Mouse (Mus musculus) thymus, adult 2 months (tissue): ENCODE results near the gene Sema3a. TPM values are rescaled to one million over a fixed set of nuclear protein-coding genes. Genes with fewer than 3 reads are reported as not detected.

ENCODE experiments used
- DNase-seq: peaks from one replicate; pipeline ENCODE4 v3.0.0; 2021
- H3K27ac ChIP-seq: fragments of 200-500 bp; 2 replicates; pipeline ENCODE4 v1.5.1; 2012; ENCODE audit warnings: low read length, control low read depth; ENCODE audit not compliant: control insufficient read depth, insufficient read depth
- H3K27me3 ChIP-seq: fragments of 200-500 bp; 2 replicates; pipeline ENCODE4 v1.6.1; 2012; ENCODE audit warnings: mild to moderate bottlenecking, low read length, moderate library complexity, mixed read lengths; ENCODE audit not compliant: control insufficient read depth, insufficient read depth
- H3K36me3 ChIP-seq: fragments of 200-500 bp; 2 replicates; pipeline ENCODE4 v1.6.1; 2012; ENCODE audit warnings: mild to moderate bottlenecking, low read length, moderate library complexity; ENCODE audit not compliant: control insufficient read depth, insufficient read depth
- H3K4me1 ChIP-seq: fragments of 200-500 bp; replicated peaks from 2 replicates; pipeline ENCODE4 v1.6.1; 2012; ENCODE audit warnings: low read length; ENCODE audit not compliant: control insufficient read depth, insufficient read depth
- H3K4me3 ChIP-seq: fragments of 200-500 bp; 2 replicates; pipeline ENCODE4 v1.5.1; 2012; ENCODE audit warnings: mild to moderate bottlenecking, low read length, control low read depth, moderate library complexity; ENCODE audit not compliant: control insufficient read depth, insufficient read depth
- CTCF ChIP-seq: fragments of 200-500 bp; IDR thresholded peaks from 2 replicates; pipeline ENCODE4 v1.5.1; 2012; ENCODE audit warnings: mild to moderate bottlenecking, control low read depth, low read length, moderate library complexity, borderline replicate concordance; ENCODE audit not compliant: control insufficient read depth, poor library complexity, insufficient read depth; ENCODE audit errors: extremely low read depth
- POLR2A ChIP-seq: fragments of 200-500 bp; IDR thresholded peaks from 2 replicates; pipeline ENCODE4 v1.6.1; 2012; ENCODE audit warnings: mild to moderate bottlenecking, low read length, control low read depth, moderate library complexity; ENCODE audit not compliant: control insufficient read depth, poor library complexity, insufficient read depth; ENCODE audit errors: extremely low read depth
- WGBS: fragments of 180-500 bp; shearing (Covaris S2); methylation state at CpG from one replicate; pipeline ENCODE4 v1.1.7; 2018; 5-methylcytosine and 5-hydroxymethylcytosine counted together
- polyA plus RNA-seq: library from polyadenylated mRNA; depleted of rRNA; stranded (reverse); fragments of >200 nt; gene quantifications from 2 replicates; pipeline ENCODE4 v1.2.3, GENCODE M21; 2012

Sema3a gene
- polyA plus RNA-seq, 1 experiment = 0.34 TPM

DNA sequence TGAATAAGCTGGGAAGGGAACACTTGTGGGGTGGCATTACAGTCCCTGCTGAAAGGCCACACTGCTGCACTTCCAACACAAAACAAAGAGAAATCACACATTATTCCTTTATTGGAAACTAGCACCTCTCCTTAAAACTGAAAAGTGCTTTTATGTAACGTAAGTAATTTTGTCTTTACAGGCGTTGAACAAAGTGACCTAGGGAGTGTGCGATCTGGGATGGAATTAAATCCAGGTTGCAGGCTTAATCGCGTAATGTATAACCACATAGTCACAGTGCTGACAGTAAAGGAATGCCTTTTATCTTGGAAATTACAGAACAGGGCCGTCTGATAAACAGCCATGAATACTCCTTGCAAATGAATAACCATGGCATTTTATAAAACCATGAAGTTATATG is 74.5 kb downstream of the Sema3a start:
- Histone ChIP-seq H3K4me3 (no peak overlapping the region), H3K27me3 (no peaks in the 10 kb centered on the region), H3K27ac (no peak overlapping the region), H3K36me3 (no peaks in the 10 kb centered on the region), H3K4me1 (no peaks in the 10 kb centered on the region)
- WGBS = 94% methylated on average over 6 of the region's 6 CpGs
- TF ChIP-seq CTCF (no peak), POLR2A (no peak)
- DNase-seq = no peak

DNA sequence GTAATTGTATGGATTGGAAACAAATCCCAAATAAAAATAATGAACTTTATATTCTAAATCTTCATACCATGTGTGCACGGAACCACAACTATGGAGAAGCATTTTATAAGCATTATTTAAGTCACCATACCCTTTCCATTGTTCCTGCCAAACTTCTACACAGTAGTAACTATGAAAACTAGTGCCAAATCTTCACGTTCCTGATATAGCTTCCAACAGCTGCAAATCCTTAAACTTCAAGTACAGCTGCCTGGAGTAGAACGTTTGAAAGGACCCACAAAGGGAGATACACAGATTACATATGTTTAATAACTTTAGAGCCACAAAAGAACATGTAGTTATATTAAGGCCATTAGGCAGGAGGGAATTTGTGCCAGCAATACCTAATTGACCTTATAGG is 130.1 kb downstream of the Sema3a start:
- Histone ChIP-seq H3K4me1 (no peaks in the 10 kb centered on the region), H3K27ac (no peak overlapping the region), H3K27me3 (no peaks in the 10 kb centered on the region), H3K4me3 (no peak overlapping the region), H3K36me3 (no peaks in the 10 kb centered on the region)
- WGBS = 76% methylated on average over 3 of the region's 3 CpGs
- TF ChIP-seq CTCF (no peak), POLR2A (no peak)
- no peak for DNase-seq

DNA sequence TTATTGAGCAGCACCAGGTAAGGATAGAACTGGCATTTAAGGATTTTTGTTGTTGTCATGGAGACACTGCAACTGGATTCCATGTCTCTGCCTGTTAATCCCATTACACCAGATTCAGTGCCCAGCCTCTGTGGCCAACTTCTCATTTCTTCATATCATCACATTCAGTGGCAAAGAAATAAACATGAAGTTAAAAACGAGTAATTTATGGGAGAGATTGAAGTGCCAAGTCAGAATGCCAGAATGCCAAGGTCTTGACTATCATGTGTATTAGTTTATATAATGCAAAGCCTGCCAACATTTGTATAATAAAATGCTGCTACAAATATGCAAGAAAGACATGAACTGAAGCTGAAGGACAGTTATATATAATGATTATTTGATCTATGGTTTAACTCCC is 131.1 kb downstream of the Sema3a start:
- Histone ChIP-seq H3K27ac (no peak overlapping the region), H3K4me1 (no peaks in the 10 kb centered on the region), H3K36me3 (no peaks in the 10 kb centered on the region), H3K27me3 (no peaks in the 10 kb centered on the region), H3K4me3 (no peak overlapping the region)
- DNase-seq = no peak
- TF ChIP-seq POLR2A (no peak), CTCF (no peak)
- WGBS = 72% methylated on average over 1 of the region's 1 CpGs

DNA sequence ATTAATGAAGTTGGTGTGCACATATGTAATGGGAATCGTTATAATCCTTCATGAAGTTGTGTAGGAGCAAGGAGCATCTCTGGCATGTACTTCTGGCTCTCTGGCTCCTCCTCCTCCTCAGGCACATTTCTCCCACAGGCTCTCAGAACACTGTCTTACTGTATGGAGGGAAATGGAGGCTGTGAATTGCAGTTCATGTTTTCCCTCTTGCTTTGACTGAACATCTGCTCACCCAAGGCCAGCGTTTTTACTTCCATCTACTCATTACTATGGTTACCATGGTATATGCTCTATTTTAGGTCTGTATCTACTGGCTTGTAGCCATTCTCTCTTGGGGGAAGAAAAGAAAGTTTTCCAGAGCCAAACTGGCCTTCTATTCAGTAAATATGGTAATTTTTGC is 137.9 kb downstream of the Sema3a start:
- Histone ChIP-seq H3K27me3 (no peaks in the 10 kb centered on the region), H3K27ac (no peak overlapping the region), H3K4me3 (no peak overlapping the region), H3K4me1 (no peaks in the 10 kb centered on the region), H3K36me3 (no peaks in the 10 kb centered on the region)
- no peak for TF ChIP-seq POLR2A
- TF ChIP-seq CTCF = no peak
- no peak for DNase-seq
- WGBS = 84% methylated on average over 2 of the region's 2 CpGs

DNA sequence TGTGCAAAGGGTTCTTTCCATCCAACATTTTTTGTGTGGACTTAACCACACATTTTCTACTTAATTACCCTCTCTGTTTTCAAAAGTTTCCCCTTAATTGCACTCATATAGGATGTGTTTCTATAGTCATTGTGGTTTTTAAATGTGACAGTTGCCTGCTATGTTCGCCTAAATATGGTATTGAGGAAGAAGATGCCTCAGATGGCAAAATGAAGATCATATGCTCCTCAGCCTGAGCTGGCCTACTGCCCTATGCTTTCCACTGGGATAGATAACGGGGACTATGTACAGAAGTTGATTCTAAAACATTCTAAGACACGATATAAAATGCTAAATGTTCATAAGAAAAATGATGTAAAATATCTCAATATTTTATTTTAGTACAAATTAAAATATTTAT is 138.3 kb downstream of the Sema3a start:
- H3K36me3 ChIP-seq = no peaks in the 10 kb centered on the region
- WGBS = 82% methylated on average over 3 of the region's 3 CpGs
- TF ChIP-seq POLR2A (no peak), CTCF (no peak)
- H3K4me1 ChIP-seq = no peaks in the 10 kb centered on the region
- H3K4me3 ChIP-seq = no peak overlapping the region
- no peak overlapping the region for H3K27ac ChIP-seq
- no peaks in the 10 kb centered on the region for H3K27me3 ChIP-seq
- no peak for DNase-seq

DNA sequence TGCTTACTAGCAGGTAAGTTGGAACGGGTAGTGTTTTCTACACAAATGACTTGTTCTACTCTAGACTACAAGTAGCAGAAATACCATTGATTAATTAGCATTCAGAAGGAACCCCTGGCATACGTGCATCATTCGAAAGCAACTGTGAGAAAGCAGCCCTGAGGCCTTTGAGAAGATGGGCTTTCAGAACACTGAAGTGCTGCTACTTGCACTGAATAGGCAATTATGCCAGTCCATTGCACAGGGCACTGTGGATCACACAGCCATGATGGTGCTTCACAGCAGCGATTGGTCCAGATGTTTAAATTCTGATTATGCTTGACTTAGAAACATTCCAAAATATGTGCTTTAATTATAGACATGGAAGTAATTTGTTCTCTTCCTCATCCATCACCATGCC is 187.5 kb downstream of the Sema3a start:
- no peaks in the 10 kb centered on the region for H3K36me3 ChIP-seq
- no peak overlapping the region for H3K27ac ChIP-seq
- H3K4me1 ChIP-seq = no peaks in the 10 kb centered on the region
- DNase-seq = no peak
- 92% methylated on average over 4 of the region's 4 CpGs for WGBS
- no peaks in the 10 kb centered on the region for H3K27me3 ChIP-seq
- TF ChIP-seq CTCF (no peak), POLR2A (no peak)
- H3K4me3 ChIP-seq = no peak overlapping the region

DNA sequence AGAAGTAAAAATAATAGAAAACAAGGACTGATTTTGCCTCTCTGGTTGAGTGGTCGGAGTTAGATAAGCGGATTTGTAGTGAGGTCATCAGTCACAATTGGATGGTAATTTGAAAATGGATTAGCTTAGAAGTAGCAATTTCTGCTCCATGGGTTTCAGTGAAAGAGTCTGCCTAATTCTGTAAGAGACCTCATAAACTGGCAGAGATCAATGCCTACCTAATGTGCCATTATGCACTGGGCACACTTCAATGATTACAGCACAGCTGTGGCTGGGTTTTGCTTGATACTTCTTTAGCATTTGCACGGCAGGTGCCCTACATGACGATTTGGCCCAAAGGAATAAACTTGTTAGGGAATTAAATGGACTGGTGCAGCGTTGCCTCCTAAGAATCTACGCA is 188.8 kb downstream of the Sema3a start:
- Histone ChIP-seq H3K4me1 (no peaks in the 10 kb centered on the region), H3K27ac (no peak overlapping the region), H3K36me3 (no peaks in the 10 kb centered on the region), H3K4me3 (no peak overlapping the region), H3K27me3 (no peaks in the 10 kb centered on the region)
- WGBS = 88% methylated on average over 6 of the region's 6 CpGs
- DNase-seq = no peak
- TF ChIP-seq POLR2A (no peak), CTCF (no peak)
